Mouse (Mus musculus) thymus, adult 2 months (tissue): ENCODE results near the gene Dclk2.

Experiments used
- CTCF ChIP-seq: fragments of 200-500 bp; IDR thresholded peaks from 2 replicates; pipeline ENCODE4 v1.5.1; 2012; ENCODE audit warnings: mild to moderate bottlenecking, control low read depth, low read length, moderate library complexity, borderline replicate concordance; ENCODE audit not compliant: control insufficient read depth, poor library complexity, insufficient read depth; ENCODE audit errors: extremely low read depth
- POLR2A ChIP-seq: fragments of 200-500 bp; IDR thresholded peaks from 2 replicates; pipeline ENCODE4 v1.6.1; 2012; ENCODE audit warnings: mild to moderate bottlenecking, low read length, control low read depth, moderate library complexity; ENCODE audit not compliant: control insufficient read depth, poor library complexity, insufficient read depth; ENCODE audit errors: extremely low read depth

DNA sequence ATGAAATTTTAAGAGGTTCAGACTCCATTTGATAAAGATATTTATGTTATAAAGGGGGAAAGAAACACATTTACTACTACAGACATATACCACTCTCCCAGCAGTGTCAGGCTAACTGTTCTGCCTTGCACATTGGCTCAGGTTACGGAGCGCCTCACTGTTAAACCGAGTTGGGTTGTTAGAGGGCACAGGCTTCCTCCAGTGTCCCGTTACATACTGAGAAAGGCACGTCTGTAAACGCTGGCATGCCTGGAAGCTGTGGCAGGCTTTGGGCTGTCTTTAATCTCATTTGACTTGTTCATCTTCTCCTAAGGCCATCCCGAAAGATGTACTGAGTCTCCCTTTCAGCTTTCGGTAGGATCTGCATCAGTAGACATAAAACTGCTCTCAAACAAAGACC lies 152.1 kb downstream of the Dclk2 start:
- TF ChIP-seq CTCF (no peak), POLR2A (no peak)
